Mouse (Mus musculus): ENCODE measurements around the gene Limch1. TPM values are rescaled to one million over a fixed set of nuclear protein-coding genes. Genes with fewer than 3 reads are reported as not detected.

Limch1 gene
- total RNA-seq, 2 experiments from 2014 or later, result 117 TPM

- no peak for DNase-seq
- intact Hi-C loops (cut with DNase I; ENCODE audit: low total_unique reads), result no loop called here
These were observed 203.6 kb downstream of the Limch1 start for GRCm38 (mm10) chr5:66949098-66949692.

GRCm38 (mm10) chr5:66953375-66953774, 207.7 kb downstream of the Limch1 start:
- intact Hi-C loops (cut with DNase I; ENCODE audit: low total_unique reads), result no loop called here
- DNase-seq, result no peak

GRCm38 (mm10) chr5:66953971-66954644, 208.5 kb downstream of the Limch1 start:
- intact Hi-C loops (cut with DNase I; ENCODE audit: low total_unique reads), result no loop called here
- no peak for DNase-seq

GRCm38 (mm10) chr5:66955245-66955644, 209.6 kb downstream of the Limch1 start:
- intact Hi-C loops (cut with DNase I; ENCODE audit: low total_unique reads), result no loop called here
- DNase-seq, result no peak

GRCm38 (mm10) chr5:66957656-66958055, 212.0 kb downstream of the Limch1 start:
- intact Hi-C loops (cut with DNase I; ENCODE audit: low total_unique reads), result no loop called here
- DNase-seq, result no peak

- intact Hi-C loops (cut with DNase I; ENCODE audit: low total_unique reads), result no loop called here
- DNase-seq, result no peak
These were observed 212.5 kb downstream of the Limch1 start for GRCm38 (mm10) chr5:66958118-66958517.

- no peak for DNase-seq
These were observed 214.3 kb downstream of the Limch1 start for GRCm38 (mm10) chr5:66959968-66960367.

GRCm38 (mm10) chr5:66965442-66965841, 219.8 kb downstream of the Limch1 start:
- DNase-seq, result no peak
- intact Hi-C loops (cut with DNase I; ENCODE audit: low total_unique reads), result no loop called here

More at GRCm38 (mm10) chr5:66959968-66960367, 214.3 kb downstream of the Limch1 start:
- intact Hi-C loops (cut with DNase I; ENCODE audit: low total_unique reads), result no loop called here

GRCm38 (mm10) chr5:66967147-66967546, 221.5 kb downstream of the Limch1 start:
- no peak for DNase-seq
- intact Hi-C loops (cut with DNase I; ENCODE audit: low total_unique reads), result no loop called here

GRCm38 (mm10) chr5:66967646-66968045, 222.0 kb downstream of the Limch1 start:
- no peak for DNase-seq
- intact Hi-C loops (cut with DNase I; ENCODE audit: low total_unique reads), result no loop called here

GRCm38 (mm10) chr5:66968059-66968833, 222.6 kb downstream of the Limch1 start:
- DNase-seq, result peak; percentile 39
- intact Hi-C loops (cut with DNase I; ENCODE audit: low total_unique reads), result no loop called here

GRCm38 (mm10) chr5:66968925-66969711, 223.5 kb downstream of the Limch1 start:
- intact Hi-C loops (cut with DNase I; ENCODE audit: low total_unique reads), result no loop called here
- DNase-seq, result no peak

GRCm38 (mm10) chr5:66975621-66976020, 230.0 kb downstream of the Limch1 start:
- peak; percentile 50 for DNase-seq
- intact Hi-C loops (cut with DNase I; ENCODE audit: low total_unique reads), result no loop called here

- peak; percentile 44 for DNase-seq
- intact Hi-C loops (cut with DNase I; ENCODE audit: low total_unique reads), result no loop called here
These were observed 233.9 kb downstream of the Limch1 start for GRCm38 (mm10) chr5:66979332-66980218.

- no peak for DNase-seq
- intact Hi-C loops (cut with DNase I; ENCODE audit: low total_unique reads), result no loop called here
These were observed 235.2 kb downstream of the Limch1 start for GRCm38 (mm10) chr5:66980862-66981261.

GRCm38 (mm10) chr5:66983104-66983503, 237.5 kb downstream of the Limch1 start:
- no peak for DNase-seq
- intact Hi-C loops (cut with DNase I; ENCODE audit: low total_unique reads), result no loop called here

GRCm38 (mm10) chr5:66988926-66989325, 243.3 kb downstream of the Limch1 start:
- intact Hi-C loops (cut with DNase I; ENCODE audit: low total_unique reads), result no loop called here
- no peak for DNase-seq

GRCm38 (mm10) chr5:66989531-66989930, 243.9 kb downstream of the Limch1 start:
- DNase-seq, result no peak
- intact Hi-C loops (cut with DNase I; ENCODE audit: low total_unique reads), result no loop called here

- no peak for DNase-seq
- intact Hi-C loops (cut with DNase I; ENCODE audit: low total_unique reads), result no loop called here
These were observed 246.8 kb downstream of the Limch1 start for GRCm38 (mm10) chr5:66992401-66992800.
